Mouse (Mus musculus) T-helper 2 cell (primary cell): ENCODE data around the gene Fam149b.

ENCODE experiments used
- in situ Hi-C: fragments of 300-600 bp; cut with MboI, MseI; formaldehyde crosslinking; loops from one replicate; pipeline ENCODE4 v1.15.1; 2025; ENCODE audit warnings: high pct_unique_total_duplicates

The Fam149b gene

DNA sequence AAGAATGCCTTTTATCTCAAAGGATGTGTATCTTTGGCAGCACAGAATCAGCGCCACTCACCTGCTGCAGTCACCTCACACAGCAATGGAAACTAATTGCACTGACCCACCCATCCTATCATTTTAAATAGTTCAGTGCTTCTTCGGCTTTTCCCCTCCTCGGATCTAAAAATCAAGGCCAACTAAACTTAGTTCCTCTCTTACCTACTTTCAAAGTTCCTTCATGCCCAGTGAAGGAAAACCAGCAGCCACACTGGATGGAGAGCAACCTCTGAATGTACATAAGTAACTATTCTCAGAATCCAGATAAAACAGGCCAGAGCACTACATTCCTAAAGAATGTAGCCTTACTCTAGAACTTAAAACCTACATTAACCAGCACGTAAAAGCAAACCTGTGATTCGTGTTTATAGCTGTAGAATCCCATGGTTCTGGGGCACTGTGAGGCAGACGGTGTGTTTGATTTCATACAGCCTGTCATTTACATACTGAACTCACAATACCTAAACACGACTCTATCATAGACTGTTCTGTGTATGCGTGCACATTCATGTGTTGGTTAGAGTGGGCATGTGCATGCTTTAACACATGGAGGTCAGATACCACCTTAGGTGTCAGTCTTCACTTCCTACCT, 41.6 kb downstream of the Fam149b start:
- in situ Hi-C loops: loop anchor here (5.0 kb wide), 1 partner anchor 42 kb away; the partner anchor contains the start of genes Ecd and Fam149b

GRCm38 (mm10) chr14:20392326-20392725, 44.4 kb downstream of the Fam149b start:
- in situ Hi-C loops: loop anchor here (5.0 kb wide), 1 partner anchor 45 kb away; the partner anchor contains the start of genes Ecd and Fam149b

- in situ Hi-C loops: loop anchor here (5.0 kb wide), 1 partner anchor 46 kb away; the partner anchor contains the start of genes Ecd and Fam149b
These were observed 45.4 kb downstream of the Fam149b start, which contains the start of gene Mrps16 for GRCm38 (mm10) chr14:20393205-20393913. Mrps16 (minus strand) TSS chr14:20393634.

GRCm38 (mm10) chr14:20397220-20397619, 49.3 kb downstream of the Fam149b start:
- in situ Hi-C loops: no loop called here

DNA sequence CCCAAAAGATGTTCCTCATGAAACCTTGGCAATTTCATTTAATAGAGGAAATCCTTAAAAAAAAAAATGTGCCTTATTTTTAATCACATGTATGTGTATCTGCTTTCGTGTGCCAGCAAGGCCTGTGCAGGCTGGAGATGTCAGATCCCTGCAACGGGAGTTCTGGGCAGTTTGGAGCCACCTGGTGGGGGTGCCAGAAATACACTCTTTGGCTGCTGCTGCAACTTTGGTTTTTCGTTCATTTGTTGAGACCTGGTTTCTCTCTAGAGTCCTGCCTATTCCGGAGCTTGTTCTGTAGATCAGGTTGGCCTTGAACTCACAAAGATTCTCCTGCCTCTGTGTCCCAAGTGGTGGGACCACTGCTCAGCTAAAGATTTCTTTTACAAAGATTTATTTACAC, 50.9 kb downstream of the Fam149b start:
- in situ Hi-C loops: no loop called here

DNA sequence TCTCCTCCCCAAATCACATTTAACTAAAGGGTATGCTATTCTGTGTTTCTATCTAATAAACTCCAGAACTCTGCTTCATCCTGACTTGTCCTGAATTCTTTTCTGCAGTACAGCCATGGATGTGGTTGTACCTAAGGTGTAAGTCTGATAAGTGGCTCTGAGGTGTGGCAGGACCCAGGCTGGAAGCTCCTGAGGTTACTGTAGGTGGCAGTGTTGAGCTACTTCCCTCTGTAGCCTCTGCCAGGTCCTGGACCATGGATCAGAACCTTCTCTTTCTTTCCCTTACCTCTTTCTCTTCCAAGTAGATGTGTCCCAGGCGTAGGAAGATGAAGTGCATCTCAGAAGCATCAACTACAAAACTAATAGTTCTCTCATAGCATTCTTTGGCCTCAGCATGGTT, 52.1 kb downstream of the Fam149b start:
- in situ Hi-C loops: no loop called here

DNA sequence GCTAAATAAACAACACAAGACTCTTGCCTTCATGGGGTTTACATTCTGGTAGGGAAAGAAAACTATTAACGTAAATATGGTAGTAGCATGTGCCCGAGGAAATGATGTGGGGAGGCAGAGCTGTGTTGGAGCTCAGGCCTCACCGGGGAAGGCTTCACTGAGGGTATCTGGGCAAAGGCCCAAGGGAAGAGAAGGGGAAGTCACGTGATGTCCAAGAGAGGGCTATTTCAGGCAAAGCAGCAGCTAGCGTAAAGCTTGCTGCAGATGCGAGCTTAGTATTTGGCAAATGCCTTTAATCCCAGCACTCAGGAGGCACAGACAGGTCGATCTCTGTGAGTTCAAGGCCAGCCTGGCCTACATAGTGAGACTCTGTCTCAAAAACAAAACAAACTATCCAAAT, 74.3 kb downstream of the Fam149b start:
- in situ Hi-C loops: no loop called here

GRCm38 (mm10) chr14:20423046-20423445, 75.1 kb downstream of the Fam149b start:
- in situ Hi-C loops: no loop called here

- in situ Hi-C loops: no loop called here
These were observed 80.6 kb downstream of the Fam149b start for GRCm38 (mm10) chr14:20428593-20428992.

DNA sequence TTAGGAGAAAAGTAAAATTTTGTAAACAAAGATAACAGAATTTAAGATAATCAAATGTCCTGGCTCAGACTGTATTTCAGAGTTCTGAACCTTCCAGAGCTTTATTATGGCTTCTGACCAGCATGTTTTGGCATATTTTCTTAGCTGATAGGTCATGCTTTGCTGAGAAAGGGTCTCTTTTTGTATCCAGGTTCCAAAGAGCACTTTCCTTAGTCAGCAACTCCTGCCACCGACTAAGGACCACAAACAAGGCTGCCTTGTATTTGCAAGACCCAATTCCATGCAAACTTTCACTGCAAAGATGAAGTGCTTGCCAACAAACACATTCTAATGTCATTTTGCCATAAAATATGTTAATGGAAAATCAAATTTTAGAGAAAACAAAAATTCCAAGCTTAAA, 81.9 kb downstream of the Fam149b start:
- in situ Hi-C loops: no loop called here

- in situ Hi-C loops: no loop called here
These were observed 83.8 kb downstream of the Fam149b start for GRCm38 (mm10) chr14:20431726-20432125.

DNA sequence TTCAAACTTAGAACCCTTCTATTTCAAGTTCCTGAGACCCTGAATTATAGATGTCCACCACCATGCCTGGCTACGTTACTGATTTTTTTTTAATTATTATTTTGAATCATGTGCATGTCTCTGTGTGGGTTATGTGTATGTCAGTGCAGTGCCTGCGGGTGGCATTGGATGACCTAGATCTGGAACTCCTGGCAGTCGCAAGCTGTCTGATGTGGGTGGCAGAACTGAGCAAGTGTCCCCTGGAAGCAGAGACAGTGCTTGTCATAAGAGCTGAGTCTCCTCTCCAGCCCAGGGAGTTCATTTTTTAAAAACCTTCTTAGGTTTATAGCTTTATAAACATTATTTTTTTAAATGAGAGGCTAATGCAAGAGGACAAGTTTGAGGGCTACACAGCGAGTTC, 84.5 kb downstream of the Fam149b start:
- in situ Hi-C loops: no loop called here
